Mouse (Mus musculus) testis, adult 2 months (tissue): ENCODE measurements around the gene Clec11a.

ENCODE experiments used
- CTCF ChIP-seq: fragments of 200-500 bp; IDR thresholded peaks from 2 replicates; pipeline ENCODE4 v1.5.1; 2012; ENCODE audit warnings: low read depth, mild to moderate bottlenecking, inconsistent platforms, low read length, moderate library complexity; ENCODE audit not compliant: control insufficient read depth, insufficient read depth, insufficient replicate concordance
- POLR2A ChIP-seq: fragments of 200-500 bp; IDR thresholded peaks from 2 replicates; pipeline ENCODE4 v1.6.1; 2012; ENCODE audit warnings: low read depth, mild to moderate bottlenecking, inconsistent platforms, low read length, moderate library complexity; ENCODE audit not compliant: control insufficient read depth

- TF ChIP-seq CTCF (no peak), POLR2A (no peak)
Measured at GRCm38 (mm10) chr7:44332336-44332735, 25.6 kb upstream of the Clec11a start.
